Mouse (Mus musculus) MEL (cell line): ENCODE results near the gene Inpp5b.

Experiments used
- MXI1 ChIP-seq: IDR thresholded peaks from 2 replicates; pipeline ENCODE4 v1.6.1; 2011; ENCODE audit warnings: mild to moderate bottlenecking, low read depth, low read length, improper control_type of control experiment
- TBP ChIP-seq: IDR thresholded peaks from 2 replicates; pipeline ENCODE4 v1.8.0; 2011; ENCODE audit warnings: low read depth, low read length, improper control_type of control experiment

GRCm38 (mm10) chr4:124770624-124771023 lies 29.0 kb downstream of the Inpp5b start:
- TF ChIP-seq TBP (no peak), MXI1 (no peak)
